Mouse (Mus musculus) liver, adult 2 months (tissue): ENCODE measurements at regions not wholly inside any gene's neighbourhood (a gene's known extent, or its start where the extent isn't known, plus 50 kb on each side); places are given as distances from the start of the nearest gene placed in this dataset.
"Not testable (repeated sequence)": the region's sequence is repeated elsewhere in the genome, so short reads cannot be mapped to it uniquely, and the experiment has no call there.

Source experiments
- CTCF ChIP-seq: fragments of 200-500 bp; IDR thresholded peaks from 2 replicates; pipeline ENCODE4 v1.5.1; 2011; ENCODE audit warnings: low read depth, low read length, control low read depth
- POLR2A ChIP-seq: fragments of 200-500 bp; IDR thresholded peaks from 2 replicates; pipeline ENCODE4 v1.6.1; 2011; ENCODE audit warnings: low read length, control low read depth; ENCODE audit not compliant: insufficient read depth; ENCODE audit errors: extremely low read depth

- TF ChIP-seq CTCF, POLR2A: not testable (repeated sequence)
Observed at GRCm38 (mm10) chr11:41591426-41591825, 409.2 kb downstream of the Gabrg2 start.
